Comparison of ENCODE assay signal across 1 mouse cellular context in genomic region chr1:190978511-190979073, GRCm38 (mm10).
TF ChIP-seq lines count a peak whose summit lies in the region.

No protein-coding gene starts in this region.

TF ChIP-seq in CH12.LX, 34 proteins besides CTCF, POLR2A, EP300 and RAD21 (continued from another document):
- TF ChIP-seq NRF1 (IDR thresholded peaks at IDR 0.05; ENCODE audit: low read depth, low read length), result no peak
- TF ChIP-seq E2F4 (IDR thresholded peaks at IDR 0.05; ENCODE audit: insufficient replicate concordance, low read depth, low read length), result no peak
- no peak for TF ChIP-seq TBP (conservative IDR thresholded peaks at IDR 0.05; ENCODE audit: low read depth, low read length)
- no peak for TF ChIP-seq RCOR1 (conservative IDR thresholded peaks at IDR 0.05; ENCODE audit: low read depth, low read length)
- no peak for TF ChIP-seq JUN (IDR thresholded peaks at IDR 0.05; ENCODE audit: insufficient read depth, low read depth, low read length)
- no peak for TF ChIP-seq NELFE (IDR thresholded peaks at IDR 0.05; ENCODE audit: low read depth, low read length)
- no peak for TF ChIP-seq IRF4 (IDR thresholded peaks at IDR 0.05; ENCODE audit: low read depth, low read length)
- no peak for TF ChIP-seq PAX5 (IDR thresholded peaks at IDR 0.05; ENCODE audit: low read length)
- TF ChIP-seq MYC (IDR thresholded peaks at IDR 0.05; ENCODE audit: low read depth, low read length), result no peak
- no peak for TF ChIP-seq ZNF384 (IDR thresholded peaks at IDR 0.05; ENCODE audit: low read depth, low read length)
